Mouse (Mus musculus) CH12.LX (cell line): Measurements from ENCODE around the gene P4hb.

Experiments
- CTCF ChIP-seq, 2 experiments: IDR thresholded peaks in 1 of 2; conservative IDR thresholded peaks in 1 of 2; 2 replicates each; pipeline ENCODE4 v1.5.1; 2011 to 2012; ENCODE audit warnings: low read depth in 2 of 2, low read length in 2 of 2, improper control_type of control experiment in 1 of 2, inconsistent platforms in 1 of 2, mild to moderate bottlenecking in 1 of 2, moderate library complexity in 1 of 2
- E2F4 ChIP-seq: IDR thresholded peaks from 2 replicates; pipeline ENCODE4 v1.6.1; 2011; ENCODE audit warnings: low read depth, low read length, improper control_type of control experiment; ENCODE audit not compliant: insufficient replicate concordance
- ETS1 ChIP-seq: conservative IDR thresholded peaks from 2 replicates; pipeline ENCODE4 v1.6.1; 2012; ENCODE audit warnings: low read depth, mild to moderate bottlenecking, inconsistent platforms, low read length, improper control_type of control experiment, moderate library complexity
- GABPA ChIP-seq: IDR thresholded peaks from 2 replicates; pipeline ENCODE4 v1.6.1; 2012; ENCODE audit warnings: low read depth, low read length, improper control_type of control experiment, inconsistent platforms; ENCODE audit not compliant: insufficient replicate concordance
- HCFC1 ChIP-seq: IDR thresholded peaks from 2 replicates; pipeline ENCODE4 v1.6.1; 2012; ENCODE audit warnings: low read depth, mild to moderate bottlenecking, inconsistent platforms, low read length, improper control_type of control experiment
- IRF4 ChIP-seq: IDR thresholded peaks from 2 replicates; pipeline ENCODE4 v1.6.1; 2014; ENCODE audit warnings: low read depth, mild to moderate bottlenecking, inconsistent platforms, low read length, improper control_type of control experiment
- NRF1 ChIP-seq: IDR thresholded peaks from 2 replicates; pipeline ENCODE4 v1.6.1; 2014; ENCODE audit warnings: low read depth, mild to moderate bottlenecking, inconsistent platforms, low read length, improper control_type of control experiment, moderate library complexity
- POLR2A ChIP-seq: IDR thresholded peaks from 2 replicates; pipeline ENCODE4 v1.6.1; 2011; ENCODE audit warnings: low read depth, mild to moderate bottlenecking, improper control_type of control experiment, low read length
- RAD21 ChIP-seq: IDR thresholded peaks from 2 replicates; pipeline ENCODE4 v1.6.1; 2011; ENCODE audit warnings: low read depth, mild to moderate bottlenecking, low read length, improper control_type of control experiment, moderate library complexity
- RCOR1 ChIP-seq: conservative IDR thresholded peaks from 2 replicates; pipeline ENCODE4 v1.6.1; 2012; ENCODE audit warnings: low read depth, mild to moderate bottlenecking, inconsistent platforms, low read length, improper control_type of control experiment
- SIN3A ChIP-seq: IDR thresholded peaks from 2 replicates; pipeline ENCODE4 v1.6.1; 2012; ENCODE audit warnings: low read length, improper control_type of control experiment, inconsistent platforms
- UBTF ChIP-seq: IDR thresholded peaks from 2 replicates; pipeline ENCODE4 v1.6.1; 2012; ENCODE audit warnings: low read depth, mild to moderate bottlenecking, inconsistent platforms, low read length, improper control_type of control experiment, moderate library complexity
- ZMIZ1 ChIP-seq: IDR thresholded peaks from 2 replicates; pipeline ENCODE4 v1.6.1; 2012; ENCODE audit warnings: low read depth, mild to moderate bottlenecking, inconsistent platforms, low read length, improper control_type of control experiment
- ZNF384 ChIP-seq: IDR thresholded peaks from 2 replicates; pipeline ENCODE4 v1.6.1; 2012; ENCODE audit warnings: low read depth, low read length, improper control_type of control experiment, inconsistent platforms

DNA sequence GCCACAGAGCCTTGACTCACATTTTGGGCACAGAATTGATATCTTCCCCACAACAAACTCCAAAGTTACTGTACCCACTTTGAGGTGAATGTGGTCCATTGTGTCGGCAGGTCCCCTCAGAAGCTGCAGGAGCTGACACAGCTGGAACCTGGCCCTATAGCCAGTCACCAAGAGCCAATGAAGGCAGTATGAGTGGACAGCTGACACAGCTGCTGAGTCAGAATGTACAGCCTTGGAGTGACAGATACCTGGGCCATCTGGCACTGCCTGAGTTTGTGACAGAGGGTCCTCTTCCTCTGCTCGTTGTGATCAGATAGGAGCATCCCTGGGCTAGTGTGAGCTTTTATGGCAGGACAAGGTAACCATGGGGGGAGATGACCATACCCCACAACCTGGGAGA lies 17.8 kb downstream of the P4hb start:
- no peak for TF ChIP-seq NRF1
- no peak for TF ChIP-seq CTCF (conservative IDR thresholded peaks at IDR 0.05 in 1 of 2, IDR thresholded peaks at IDR 0.05 in 1 of 2; ENCODE audit: low read depth in 2 of 2, low read length in 2 of 2)
- no peak for TF ChIP-seq UBTF
- no peak for TF ChIP-seq SIN3A
- no peak for TF ChIP-seq E2F4
- TF ChIP-seq HCFC1 = no peak
- TF ChIP-seq GABPA = no peak
- no peak for TF ChIP-seq RCOR1
- TF ChIP-seq POLR2A = no peak
- TF ChIP-seq ZMIZ1 = no peak
- no peak for TF ChIP-seq ZNF384
- TF ChIP-seq RAD21 = no peak
- TF ChIP-seq ETS1 = no peak
- TF ChIP-seq IRF4 = no peak
